Mouse (Mus musculus) left cerebral cortex, postnatal 25 days (tissue): ENCODE results near the gene Gpr176. TPM values are rescaled to one million over a fixed set of nuclear protein-coding genes. Genes with fewer than 3 reads are reported as not detected.
"Not testable (repeated sequence)": the region's sequence is repeated elsewhere in the genome, so short reads cannot be mapped to it uniquely, and the experiment has no call there.

ENCODE experiments used
- DNase-seq, 2 experiments: peaks; one replicate each; pipeline ENCODE4 v3.0.0; 2022; ENCODE audit warnings: low spot score in 2 of 2, mixed read lengths in 1 of 2
- intact Hi-C: fragments of 180-260 bp; cut with DNase I; formaldehyde crosslinking; loops from one replicate; pipeline ENCODE4 v1.15.1; 2025
- total RNA-seq, 2 experiments: library from RNA; stranded (reverse); gene quantifications; 2 replicates each; pipeline ENCODE4 v1.2.3; 2021

Gene Gpr176
- total RNA-seq, 2 experiments from 2014 or later: 9.3 to 11.2 TPM

DNA sequence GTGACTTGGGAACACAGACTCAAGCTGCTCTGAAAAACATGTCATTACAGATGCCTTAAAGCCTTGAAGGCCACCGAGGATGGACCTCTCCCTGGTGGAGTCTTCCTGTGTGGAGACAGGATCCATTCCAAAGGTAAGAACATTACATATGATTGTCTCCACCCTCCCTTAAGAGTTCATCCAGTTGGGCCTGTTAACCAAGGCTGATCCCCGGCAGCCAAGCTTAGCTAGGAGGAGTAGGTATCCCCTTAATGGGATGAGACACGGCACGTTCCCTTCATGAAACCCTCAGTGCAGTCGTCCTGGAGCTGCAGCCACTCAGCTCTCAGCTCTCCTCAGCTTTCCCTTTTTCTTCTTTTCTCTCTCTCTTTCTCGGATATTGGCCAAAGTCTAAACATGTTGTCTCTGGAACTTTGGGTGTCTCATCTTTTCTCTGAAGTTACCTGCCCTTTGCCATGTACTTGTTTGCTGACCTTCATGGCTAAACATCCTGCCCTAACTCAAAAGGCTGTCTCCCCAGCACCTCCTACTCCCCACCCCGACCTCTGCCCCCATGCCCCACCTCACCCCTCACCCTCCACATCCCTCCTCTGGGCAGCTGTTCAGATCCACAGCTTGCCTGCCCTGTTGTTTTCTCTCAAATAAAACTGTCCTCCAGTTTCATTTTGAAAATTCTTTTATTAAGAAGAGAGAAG, 67.2 kb downstream of the Gpr176 start:
- intact Hi-C loops: no loop called here

DNA sequence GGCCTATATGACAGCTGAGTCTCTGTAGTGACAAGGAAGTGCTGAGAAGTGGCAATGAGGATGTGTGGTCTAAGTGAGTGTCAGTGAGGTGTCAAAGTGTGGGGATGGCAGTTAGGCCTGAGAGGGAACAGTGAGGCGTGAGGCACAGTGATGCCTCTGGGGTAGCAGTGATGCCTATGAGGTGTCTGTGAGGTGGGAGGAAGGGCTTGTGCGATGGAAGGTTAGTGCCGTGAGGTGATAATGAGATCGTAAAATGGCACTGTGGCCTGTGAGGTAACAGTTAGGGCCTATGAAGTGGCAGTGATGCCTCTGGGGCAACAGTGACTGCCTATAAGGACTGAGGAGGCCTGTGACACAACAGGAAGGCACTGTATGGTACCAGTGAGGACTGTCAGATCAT, 69.8 kb downstream of the Gpr176 start:
- intact Hi-C loops: no loop called here
- no peak for DNase-seq

More for the DNA sequence above, 67.2 kb downstream of the Gpr176 start:
- no peak for DNase-seq

DNA sequence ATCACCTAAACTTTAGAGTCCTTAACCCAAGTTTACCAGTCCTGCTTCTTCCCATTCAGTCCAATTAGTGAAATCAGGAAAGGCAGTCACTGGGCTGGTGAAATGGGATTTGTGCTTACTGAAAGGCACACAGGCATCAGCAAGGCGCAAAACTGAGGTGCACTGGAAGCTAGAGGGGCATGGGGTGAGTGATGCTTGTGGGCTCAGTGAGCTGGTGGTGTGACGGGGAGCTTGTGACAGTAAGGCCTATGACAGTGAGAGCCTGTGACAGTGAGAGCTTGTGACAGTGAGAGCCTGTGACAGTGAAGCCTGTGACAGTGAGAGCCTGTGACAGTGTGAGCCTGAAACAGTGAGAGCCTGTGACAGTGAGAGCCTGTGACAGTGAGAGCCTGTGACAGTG, 71.6 kb downstream of the Gpr176 start:
- intact Hi-C loops: no loop called here
- no peak for DNase-seq

DNA sequence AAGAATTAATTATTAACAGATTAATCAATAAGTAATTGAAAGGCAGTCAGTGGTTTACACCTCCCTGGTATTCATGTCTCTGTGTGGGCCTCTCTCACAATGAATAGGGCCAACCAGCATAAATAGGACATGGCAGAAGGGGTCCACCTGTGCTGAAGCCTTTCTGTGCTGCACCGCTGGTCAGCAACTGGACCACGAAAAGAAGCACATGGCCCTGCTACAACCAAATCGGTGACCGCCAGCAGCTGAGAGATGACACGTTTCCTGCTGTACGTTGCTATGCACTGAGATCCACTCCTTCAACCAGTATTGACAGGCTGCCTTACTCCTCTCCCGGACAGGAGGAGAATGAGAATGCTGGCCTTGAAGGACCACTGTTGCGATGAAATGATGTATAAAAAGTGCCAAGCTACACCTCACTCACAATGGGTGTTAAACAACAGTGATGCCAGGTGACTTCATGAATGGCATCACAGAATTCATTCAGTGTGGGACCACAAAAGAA, 72.1 kb downstream of the Gpr176 start:
- intact Hi-C loops: no loop called here
- DNase-seq: no peak

DNA sequence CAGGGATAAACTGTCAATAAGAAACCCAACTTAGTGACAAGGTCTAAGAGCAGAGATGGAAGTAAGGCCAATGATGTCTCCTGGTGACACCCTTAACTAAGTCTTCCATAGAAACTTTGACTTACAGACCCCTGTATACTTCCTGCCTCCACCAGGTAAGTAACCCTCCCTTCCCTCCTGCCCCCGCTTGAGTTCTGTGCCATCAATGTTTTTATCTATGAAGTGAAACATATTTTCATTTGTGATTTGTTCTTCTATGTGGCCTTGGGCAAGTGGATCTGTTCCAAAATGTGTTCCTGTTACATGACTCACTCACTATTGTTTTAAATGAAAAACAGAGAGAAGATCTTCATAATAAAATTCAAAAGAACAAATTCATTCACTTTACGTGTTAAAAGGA, 73.2 kb downstream of the Gpr176 start:
- intact Hi-C loops: no loop called here

DNA sequence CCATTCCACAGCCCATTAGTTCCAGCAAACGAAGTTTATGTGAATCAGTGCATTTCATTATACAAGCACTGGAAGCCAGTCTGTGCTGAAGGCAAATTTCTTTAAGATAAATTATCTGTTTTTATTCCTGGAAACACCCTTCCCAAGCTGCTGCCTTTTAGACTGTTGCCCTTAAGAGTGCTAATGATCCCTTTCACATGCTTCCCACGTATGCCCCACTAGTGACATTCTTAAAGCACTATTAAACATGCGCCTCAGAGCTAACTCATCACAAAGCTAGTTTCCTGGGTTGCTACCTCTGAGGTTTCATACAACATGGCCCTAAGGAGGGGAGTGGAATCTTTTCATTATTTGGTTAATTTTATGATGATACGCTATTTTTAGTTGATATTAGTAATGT, 74.6 kb downstream of the Gpr176 start:
- no peak for DNase-seq
- intact Hi-C loops: no loop called here

More for the DNA sequence above, 73.2 kb downstream of the Gpr176 start:
- no peak for DNase-seq

DNA sequence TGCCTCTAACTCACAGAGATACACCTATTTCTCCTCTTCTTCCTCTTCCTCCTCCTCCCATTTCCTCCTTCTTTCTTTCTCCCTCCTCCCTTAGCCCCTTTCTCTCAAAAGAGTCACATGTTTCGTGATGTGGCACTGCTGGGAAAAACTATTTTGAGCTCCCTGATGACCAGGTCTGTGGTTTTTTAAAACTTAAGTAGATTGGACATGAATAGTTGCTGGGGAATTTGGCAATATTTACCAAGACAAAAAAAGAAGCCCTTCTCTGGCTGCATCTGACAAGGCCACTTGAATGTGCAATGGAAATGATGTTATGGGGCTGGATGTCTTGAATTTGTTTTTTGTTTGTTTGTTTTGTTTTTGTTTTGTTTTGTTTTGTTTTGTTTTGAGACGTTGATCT, 75.3 kb downstream of the Gpr176 start:
- no peak for DNase-seq
- intact Hi-C loops: no loop called here

DNA sequence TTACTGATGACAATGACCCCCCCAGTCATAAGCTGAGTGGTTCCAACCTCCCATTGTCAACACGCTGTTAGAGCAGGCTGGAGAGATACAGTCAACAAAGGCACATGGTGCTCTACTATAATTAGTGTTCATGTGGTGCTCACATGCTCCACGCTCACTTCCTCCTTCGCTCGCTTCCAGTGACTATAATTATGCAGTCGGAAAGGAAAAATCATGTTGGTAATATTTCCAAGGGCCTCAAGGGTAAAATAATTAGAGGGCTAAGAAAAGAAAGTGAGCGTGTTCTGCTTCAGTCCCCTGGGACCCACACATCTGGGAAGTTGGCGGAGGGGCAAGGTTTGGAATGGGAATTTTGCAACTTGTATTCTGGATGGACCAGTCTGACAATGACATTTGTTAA, 77.7 kb downstream of the Gpr176 start:
- peak in 1 of 2 experiments; percentile 17 for DNase-seq

DNA sequence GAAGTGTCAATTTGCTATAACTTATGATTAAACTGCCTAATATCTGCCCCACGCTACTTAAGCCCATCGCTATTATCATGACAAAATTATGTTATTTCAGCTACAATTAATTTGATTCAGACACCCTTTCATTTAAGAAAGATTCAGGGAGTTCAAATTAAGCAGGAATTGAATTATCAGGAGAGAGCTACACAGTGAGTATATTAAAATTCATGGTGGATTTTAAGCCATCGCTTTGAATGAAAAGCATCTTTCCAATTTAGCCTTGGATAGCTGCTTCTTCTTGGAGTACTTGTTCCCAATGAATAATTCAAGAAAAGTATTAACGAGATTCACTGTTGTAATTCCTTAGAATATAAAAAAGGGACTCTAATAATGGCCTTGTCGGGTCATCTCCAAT, 79.6 kb downstream of the Gpr176 start:
- DNase-seq: no peak
- intact Hi-C loops: no loop called here

More for the DNA sequence above, 77.7 kb downstream of the Gpr176 start:
- intact Hi-C loops: no loop called here

DNA sequence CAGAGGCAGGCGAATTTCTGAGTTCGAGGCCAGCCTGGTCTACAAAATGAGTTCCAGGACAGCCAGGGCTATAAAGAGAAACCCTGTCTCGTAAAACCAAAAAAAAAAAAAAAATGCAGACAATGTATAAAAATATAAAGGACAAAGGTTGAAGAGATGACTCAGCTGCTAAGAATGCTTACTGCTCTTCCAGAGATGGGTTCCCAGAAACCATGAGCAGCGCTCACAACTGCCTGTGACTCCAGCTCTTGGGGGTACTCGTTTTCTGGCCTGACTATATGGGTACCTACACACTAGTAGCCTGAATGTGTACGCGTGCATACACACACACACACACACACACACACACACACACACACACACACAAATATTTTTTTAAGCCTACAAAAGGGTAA, 84.2 kb downstream of the Gpr176 start:
- DNase-seq, intact Hi-C loops: not testable (repeated sequence)

DNA sequence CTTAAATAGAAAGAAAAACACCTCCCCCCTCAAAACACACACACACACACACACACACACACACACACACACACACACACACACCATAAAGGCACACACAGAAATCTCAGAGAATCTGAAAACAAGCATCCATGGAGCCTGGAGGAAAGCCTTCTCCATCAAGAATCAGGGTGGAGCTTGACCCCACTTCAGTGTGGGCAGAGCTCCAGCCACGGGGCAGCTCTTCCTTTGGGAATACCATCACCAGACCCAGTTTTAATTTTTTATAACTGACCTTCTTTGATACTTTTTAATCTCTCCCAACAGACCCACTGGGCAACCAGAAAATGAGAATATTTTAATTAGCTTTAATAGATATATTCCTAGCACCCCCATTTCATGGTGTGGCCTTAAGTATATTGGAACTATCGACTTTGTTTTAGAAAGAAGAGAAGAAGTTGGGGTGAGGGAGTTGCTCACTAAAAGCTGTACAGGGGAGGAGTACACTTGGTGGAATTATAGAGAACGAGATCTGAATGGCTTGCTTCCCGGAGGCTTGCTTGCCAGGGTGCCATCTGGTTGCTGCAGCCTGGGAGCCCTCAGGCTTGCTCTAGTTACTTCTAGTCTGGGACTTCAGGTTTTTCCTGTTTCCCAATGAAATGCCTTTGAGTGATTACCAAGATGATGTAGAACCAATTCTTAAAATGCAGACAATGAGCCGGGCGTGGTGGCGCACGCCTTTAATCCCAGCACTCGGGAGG, 84.7 kb downstream of the Gpr176 start:
- intact Hi-C loops: no loop called here
- DNase-seq: no peak

DNA sequence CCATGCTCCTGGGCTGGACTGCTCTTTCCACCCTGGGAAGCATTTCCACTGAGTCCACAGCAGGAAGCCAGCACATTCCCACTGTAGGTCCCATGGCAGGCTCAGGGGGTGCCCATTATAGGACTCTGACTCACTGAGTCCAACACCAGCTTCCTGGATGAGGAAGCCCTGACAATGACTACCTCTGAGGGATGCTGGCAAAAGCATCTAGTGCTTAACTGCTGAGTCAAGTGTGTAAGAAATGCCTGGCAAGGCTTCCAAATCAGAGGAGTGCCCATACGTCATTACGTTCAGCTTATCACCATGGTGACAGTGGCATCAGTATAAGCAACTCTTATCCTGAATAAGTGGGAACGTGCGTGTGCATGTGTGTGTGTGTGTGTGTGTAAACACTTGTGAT, 85.5 kb downstream of the Gpr176 start:
- intact Hi-C loops: no loop called here
- DNase-seq: peak in 1 of 2 experiments; percentile 56

DNA sequence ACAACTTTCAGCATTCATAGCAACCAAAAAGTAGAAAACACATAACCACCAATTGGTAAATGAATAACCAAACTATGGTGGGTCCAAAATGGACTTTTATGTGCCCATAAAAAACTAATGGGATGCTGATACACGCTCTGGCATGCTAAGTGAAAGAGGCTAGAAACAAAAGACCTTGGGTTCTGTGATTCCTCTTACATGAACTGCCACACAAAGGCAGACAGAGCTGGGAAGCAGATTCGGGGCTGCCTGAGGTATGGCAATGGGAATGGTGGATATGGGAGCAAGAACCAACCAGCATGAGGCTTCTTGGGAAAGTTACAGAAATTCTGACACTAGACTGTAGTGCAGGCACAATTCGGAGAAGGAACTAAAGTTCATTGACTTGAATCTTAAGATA, 90.8 kb downstream of the Gpr176 start:
- intact Hi-C loops: no loop called here
- DNase-seq: no peak

DNA sequence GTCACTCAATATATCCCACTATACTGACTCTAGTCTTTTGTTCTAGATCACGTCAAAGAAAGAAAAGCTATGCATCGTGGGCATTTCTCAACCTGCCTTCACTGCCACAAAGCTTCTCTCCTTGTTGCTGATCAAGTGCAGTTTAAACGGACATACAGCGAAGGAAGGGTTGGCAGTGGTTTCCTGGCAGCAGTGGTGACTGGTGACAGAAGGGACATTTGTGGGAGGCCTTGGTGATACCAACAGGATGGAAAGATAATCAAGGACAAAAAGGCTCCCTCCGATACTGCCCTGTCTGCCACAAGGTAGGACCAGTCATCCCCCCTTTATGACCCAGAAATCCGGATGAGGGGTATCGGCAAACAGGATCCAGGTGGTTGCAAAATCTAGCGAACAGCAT, 95.0 kb downstream of the Gpr176 start:
- no peak for DNase-seq
- intact Hi-C loops: no loop called here

DNA sequence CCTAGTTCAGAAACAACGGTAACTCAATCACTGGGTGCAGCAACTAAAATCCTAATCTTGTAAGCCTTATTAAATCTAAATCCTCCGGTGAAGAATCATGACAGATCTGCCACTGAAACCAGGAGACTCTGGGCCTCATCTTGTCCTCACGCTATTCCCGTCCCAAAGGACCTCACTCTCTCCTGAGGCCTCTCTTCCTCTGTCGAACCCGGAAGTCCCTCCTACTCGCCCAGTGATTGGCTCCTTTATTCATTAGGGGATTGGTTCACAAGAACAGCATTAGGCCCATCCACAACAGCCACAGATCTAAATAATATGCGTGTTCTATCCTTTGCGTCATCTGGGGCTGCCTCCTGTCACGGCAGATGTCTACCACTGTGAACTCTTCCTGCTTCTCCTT, 101.6 kb downstream of the Gpr176 start:
- DNase-seq: no peak
- intact Hi-C loops: no loop called here

DNA sequence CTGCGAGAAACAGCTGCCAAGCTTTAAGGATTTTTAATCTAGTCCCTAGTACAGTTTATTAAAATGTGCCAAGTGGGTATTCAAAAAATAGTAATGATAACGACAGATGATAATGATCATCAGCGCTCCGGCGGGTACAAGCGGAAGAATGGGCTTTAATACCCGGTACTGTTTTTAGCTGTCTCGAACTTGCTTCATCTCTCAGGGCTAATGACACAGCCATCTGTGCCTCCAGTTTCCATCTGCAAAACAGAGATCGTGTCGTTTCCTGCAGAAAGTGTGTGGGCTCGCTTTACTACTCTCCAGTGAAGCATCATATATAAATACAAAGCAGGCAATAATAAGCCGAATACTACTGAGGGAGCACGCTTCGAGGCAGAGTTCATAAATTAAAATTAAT, 103.0 kb downstream of the Gpr176 start:
- peak; percentile 40 to 52 for DNase-seq
- intact Hi-C loops: no loop called here

DNA sequence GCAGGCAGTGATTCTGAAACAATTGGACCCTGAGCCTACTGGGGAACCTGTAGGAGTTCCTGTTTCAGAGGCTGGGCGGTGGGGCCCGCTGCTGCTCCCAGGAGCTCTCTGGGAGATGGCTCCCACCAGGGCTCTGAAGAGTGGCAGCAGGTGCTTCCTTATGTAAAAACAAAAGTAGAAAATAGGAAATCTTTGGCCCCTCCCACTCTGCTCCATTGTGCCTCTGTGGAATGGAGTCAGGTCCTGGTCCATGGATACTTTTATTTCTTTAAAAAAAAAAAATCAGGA, 109.4 kb downstream of the Gpr176 start:
- no peak for DNase-seq

DNA sequence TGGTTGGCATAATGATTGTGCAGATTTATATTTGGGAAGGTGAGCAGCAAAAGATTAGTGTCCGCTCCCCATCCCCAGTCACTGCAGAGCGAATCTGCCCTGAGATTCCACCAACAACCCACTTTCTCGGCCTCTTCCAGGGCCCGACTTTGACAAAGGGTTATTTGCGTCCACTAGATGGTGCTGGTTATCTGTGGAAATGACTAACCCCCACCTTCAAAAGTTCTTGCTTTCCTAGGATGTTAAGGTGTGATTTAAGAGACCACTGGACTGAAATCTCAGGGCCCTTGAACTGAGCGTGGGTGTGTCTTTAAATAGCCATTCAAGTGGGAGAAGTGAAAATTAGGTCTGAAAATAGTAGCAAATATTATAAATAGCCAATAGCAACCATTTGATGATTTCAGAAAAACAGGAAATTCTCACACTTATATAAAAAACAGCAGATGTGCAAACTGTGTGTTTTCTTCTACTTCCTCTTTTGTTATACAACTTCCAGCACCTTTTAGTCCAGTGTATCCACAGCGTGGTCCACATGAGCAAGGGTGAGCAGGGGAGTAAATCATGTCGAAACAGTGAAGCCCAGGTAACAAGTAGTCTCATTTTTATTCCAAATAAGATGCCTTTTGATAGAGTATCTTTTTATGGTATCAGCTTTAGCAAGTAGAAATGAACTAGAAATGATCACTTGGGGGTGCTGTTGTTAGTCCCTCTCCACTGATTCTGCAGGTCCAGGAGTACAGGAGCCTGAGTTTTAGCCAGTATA, 109.9 kb downstream of the Gpr176 start:
- peak; percentile 62 to 78 for DNase-seq
- intact Hi-C loops: loop anchor here (1.0 to 10.0 kb wide), 6 partner anchors 74 to 621 kb away; partner anchors contain the start of gene Gpr176

More for the DNA sequence above, 109.4 kb downstream of the Gpr176 start:
- intact Hi-C loops: loop anchor here (1.0 to 10.0 kb wide), 7 partner anchors 73 to 621 kb away; partner anchors contain the start of gene Gpr176

DNA sequence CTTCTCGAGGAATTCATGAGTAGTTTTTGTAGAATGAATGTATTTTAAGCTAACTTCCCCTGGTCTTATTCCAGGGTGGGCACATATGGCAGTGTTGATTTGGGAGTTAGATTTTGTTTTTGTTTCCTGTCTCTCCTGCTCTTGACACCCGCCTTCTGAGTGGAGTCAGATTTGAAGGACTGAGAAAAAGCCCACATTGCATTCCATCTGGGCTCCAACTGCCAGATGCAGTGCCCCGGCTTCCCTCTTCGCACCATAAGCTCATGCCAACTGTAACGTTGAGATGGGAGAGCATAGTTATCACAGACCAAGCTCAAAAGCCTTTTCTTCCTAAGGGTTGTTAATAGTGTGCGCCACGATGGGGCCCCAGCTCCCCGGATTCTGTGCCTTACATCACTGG, 110.5 kb downstream of the Gpr176 start:
- intact Hi-C loops: loop anchor here (1.0 to 10.0 kb wide), 6 partner anchors 75 to 622 kb away; partner anchors contain the start of gene Gpr176
- DNase-seq: peak; percentile 65 to 90

DNA sequence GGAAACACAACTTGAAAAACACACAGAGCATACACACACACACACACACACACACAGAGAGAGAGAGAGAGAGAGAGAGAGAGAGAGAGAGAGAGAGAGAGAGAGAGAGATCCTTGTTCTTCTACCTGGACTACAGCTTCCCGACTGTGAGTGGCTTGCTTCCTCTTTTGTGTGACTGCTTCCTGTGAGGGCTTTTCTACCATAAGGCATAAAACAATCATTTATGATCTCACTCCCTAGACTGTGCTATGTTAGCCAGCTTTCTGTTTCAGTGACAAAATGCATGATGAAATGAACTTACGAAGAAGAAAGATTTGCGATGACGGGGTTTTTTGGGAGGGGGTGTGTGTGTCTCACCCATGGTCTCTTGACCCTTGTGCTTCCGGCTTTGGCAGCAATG, 113.5 kb downstream of the Gpr176 start:
- no peak for DNase-seq
- intact Hi-C loops: loop anchor here (5.0 to 10.0 kb wide), 5 partner anchors 78 to 625 kb away; partner anchors contain the start of gene Gpr176
